Mouse (Mus musculus): ENCODE data around the gene Keap1. TPM values are rescaled to one million over a fixed set of nuclear protein-coding genes. Genes with fewer than 3 reads are reported as not detected.
A peak's percentile ranks its signal among the peaks of the same experiment; 100 is the strongest.

Keap1 gene
- polyA plus RNA-seq, 1 experiment from 2014 or later = 40.8 TPM

GRCm38 (mm10) chr9:21221383-21221929, 17.7 kb downstream of the Keap1 start:
- Histone ChIP-seq H3K4me3 (ENCODE audit: low read depth, low read length) (no peak overlapping the region), H3K4me2 (replicated peaks; ENCODE audit: low read depth) (no peak overlapping the region; the same call in 1 of the 2 replicates), H3K4me1 (replicated peaks; ENCODE audit: control insufficient read depth, insufficient read depth) (0 out of 2 replicates have a peak, but pooled peaks cover 2% of the 10 kb centered on the region), H3K27me3 (ENCODE audit: control insufficient read depth, insufficient read depth, low read length) (no peaks in the 10 kb centered on the region), H3K9ac (ENCODE audit: low read length) (no peak overlapping the region), H3K36me3 (ENCODE audit: control insufficient read depth, insufficient read depth, low read length) (no peaks in the 10 kb centered on the region), H3K9me3 (ENCODE audit: control insufficient read depth, low read length) (no peaks in the 10 kb centered on the region), H3K27ac (replicated peaks) (no peak overlapping the region)
- WGBS = 18% methylated on average over 7 of the region's 7 CpGs
- TF ChIP-seq CTCF (IDR thresholded peaks at IDR 0.05; ENCODE audit: low read depth) (peak; percentile 77), EP300 (optimal IDR thresholded peaks at IDR 0.05) (no peak)
- ATAC-seq (ENCODE audit: low FRiP score, low TSS enrichment) (peak; percentile 38; the same call in 1 of the 2 replicates), DNase-seq (ENCODE audit: low spot score) (no peak)

- Histone ChIP-seq H3K9me3 (ENCODE audit: control insufficient read depth, low read length) (no peaks in the 10 kb centered on the region), H3K4me1 (replicated peaks; ENCODE audit: control insufficient read depth, insufficient read depth) (0 out of 2 replicates have a peak, but pooled peaks cover 2% of the 10 kb centered on the region), H3K4me2 (replicated peaks; ENCODE audit: low read depth) (peak overlapping the region; percentile 38), H3K36me3 (ENCODE audit: control insufficient read depth, insufficient read depth, low read length) (no peaks in the 10 kb centered on the region), H3K27ac (replicated peaks) (no peak overlapping the region), H3K9ac (ENCODE audit: low read length) (no peak overlapping the region), H3K4me3 (ENCODE audit: low read depth, low read length) (0 out of 2 replicates have a peak overlapping the region, but pooled peaks have one; percentile 12), H3K27me3 (ENCODE audit: control insufficient read depth, insufficient read depth, low read length) (no peaks in the 10 kb centered on the region)
- peak; percentile 89 for ATAC-seq (ENCODE audit: low FRiP score, low TSS enrichment)
- TF ChIP-seq CTCF (IDR thresholded peaks at IDR 0.05; ENCODE audit: low read depth) (peak; percentile 98), EP300 (optimal IDR thresholded peaks at IDR 0.05) (no peak)
- 11% methylated on average over 21 of the region's 21 CpGs for WGBS
- DNase-seq (ENCODE audit: low spot score) = peak; percentile 97
These were observed 18.4 kb downstream of the Keap1 start for GRCm38 (mm10) chr9:21220490-21221382.

GRCm38 (mm10) chr9:21219820-21220219, 19.3 kb downstream of the Keap1 start:
- WGBS = 49% methylated on average over 3 of the region's 3 CpGs
- Histone ChIP-seq H3K9ac (ENCODE audit: low read length) (no peak overlapping the region), H3K4me1 (replicated peaks; ENCODE audit: control insufficient read depth, insufficient read depth) (0 out of 2 replicates have a peak, but pooled peaks cover 2% of the 10 kb centered on the region), H3K9me3 (ENCODE audit: control insufficient read depth, low read length) (no peaks in the 10 kb centered on the region), H3K4me2 (replicated peaks; ENCODE audit: low read depth) (no peak overlapping the region), H3K36me3 (ENCODE audit: control insufficient read depth, insufficient read depth, low read length) (no peaks in the 10 kb centered on the region), H3K27me3 (ENCODE audit: control insufficient read depth, insufficient read depth, low read length) (no peaks in the 10 kb centered on the region), H3K4me3 (ENCODE audit: low read depth, low read length) (no peak overlapping the region), H3K27ac (replicated peaks) (no peak overlapping the region)
- DNase-seq (ENCODE audit: low spot score) (no peak), ATAC-seq (ENCODE audit: low FRiP score, low TSS enrichment) (no peak)
- TF ChIP-seq EP300 (optimal IDR thresholded peaks at IDR 0.05) (no peak), CTCF (IDR thresholded peaks at IDR 0.05; ENCODE audit: low read depth) (peak; percentile 29)

- Histone ChIP-seq H3K4me1 (replicated peaks; ENCODE audit: control insufficient read depth, insufficient read depth) (0 out of 2 replicates have a peak, but pooled peaks cover 2% of the 10 kb centered on the region), H3K4me3 (ENCODE audit: low read depth, low read length) (no peak overlapping the region), H3K9me3 (ENCODE audit: control insufficient read depth, low read length) (no peaks in the 10 kb centered on the region), H3K4me2 (replicated peaks; ENCODE audit: low read depth) (no peak overlapping the region), H3K36me3 (ENCODE audit: control insufficient read depth, insufficient read depth, low read length) (no peaks in the 10 kb centered on the region), H3K27ac (replicated peaks) (no peak overlapping the region), H3K27me3 (ENCODE audit: control insufficient read depth, insufficient read depth, low read length) (no peaks in the 10 kb centered on the region), H3K9ac (ENCODE audit: low read length) (no peak overlapping the region)
- ATAC-seq (ENCODE audit: low FRiP score, low TSS enrichment) = no peak
- WGBS = 61% methylated on average over 25 of the region's 25 CpGs
- DNase-seq (ENCODE audit: low spot score) = no peak
- no peak for TF ChIP-seq CTCF (IDR thresholded peaks at IDR 0.05; ENCODE audit: low read depth)
- no peak for TF ChIP-seq EP300 (optimal IDR thresholded peaks at IDR 0.05)
These were observed 22.9 kb downstream of the Keap1 start for GRCm38 (mm10) chr9:21216050-21216841.

GRCm38 (mm10) chr9:21213617-21214190, 25.5 kb downstream of the Keap1 start:
- H3K9ac ChIP-seq (ENCODE audit: low read length) = no peak overlapping the region
- H3K4me2 ChIP-seq (replicated peaks; ENCODE audit: low read depth) = no peak overlapping the region
- TF ChIP-seq EP300 (optimal IDR thresholded peaks at IDR 0.05) = no peak
- TF ChIP-seq CTCF (IDR thresholded peaks at IDR 0.05; ENCODE audit: low read depth) = peak; percentile 68
- no peak for ATAC-seq (ENCODE audit: low FRiP score, low TSS enrichment)
- H3K36me3 ChIP-seq (ENCODE audit: control insufficient read depth, insufficient read depth, low read length) = no peaks in the 10 kb centered on the region
- no peaks in the 10 kb centered on the region for H3K4me1 ChIP-seq (replicated peaks; ENCODE audit: control insufficient read depth, insufficient read depth)
- 49% methylated on average over 7 of the region's 7 CpGs for WGBS
- no peak overlapping the region for H3K4me3 ChIP-seq (ENCODE audit: low read depth, low read length)
- no peak overlapping the region for H3K27ac ChIP-seq (replicated peaks)
- DNase-seq (ENCODE audit: low spot score) = no peak
- H3K27me3 ChIP-seq (ENCODE audit: control insufficient read depth, insufficient read depth, low read length) = no peaks in the 10 kb centered on the region
- H3K9me3 ChIP-seq (ENCODE audit: control insufficient read depth, low read length) = no peaks in the 10 kb centered on the region

All from stomach, postnatal 0 days (tissue).